Mouse (Mus musculus) left cerebral cortex, postnatal 10 days (tissue): ENCODE data around the gene Cacna1h. TPM values are rescaled to one million over a fixed set of nuclear protein-coding genes. Genes with fewer than 3 reads are reported as not detected.

Experiments used
- DNase-seq, 2 experiments: peaks; one replicate each; pipeline ENCODE4 v3.0.0; 2021 to 2022; ENCODE audit warnings: low spot score in 2 of 2, mixed read lengths in 1 of 2; ENCODE audit errors: extremely low spot score in 1 of 2
- intact Hi-C: fragments of 180-260 bp; cut with DNase I; formaldehyde crosslinking; loops from one replicate; pipeline ENCODE4 v1.15.1; 2025
- total RNA-seq, 2 experiments: library from RNA; stranded (reverse); gene quantifications; 2 replicates each; pipeline ENCODE4 v1.2.3; 2021

The Cacna1h gene
- total RNA-seq, 2 experiments from 2014 or later = 53.7 to 62.9 TPM

GRCm38 (mm10) chr17:25414917-25415316, 18.7 kb downstream of the Cacna1h start:
- intact Hi-C loops = no loop called here

GRCm38 (mm10) chr17:25414209-25414608, 19.4 kb downstream of the Cacna1h start:
- intact Hi-C loops = no loop called here
- DNase-seq = no peak

More at GRCm38 (mm10) chr17:25414917-25415316, 18.7 kb downstream of the Cacna1h start:
- DNase-seq = no peak

- intact Hi-C loops = no loop called here
- DNase-seq = no peak
Observed at GRCm38 (mm10) chr17:25411251-25411650, 22.3 kb downstream of the Cacna1h start.

GRCm38 (mm10) chr17:25410786-25411185, 22.8 kb downstream of the Cacna1h start:
- DNase-seq = no peak
- intact Hi-C loops = no loop called here

- intact Hi-C loops = no loop called here
- no peak for DNase-seq
Observed at GRCm38 (mm10) chr17:25410180-25410579, 23.4 kb downstream of the Cacna1h start.

- intact Hi-C loops = no loop called here
- DNase-seq = no peak
Observed at GRCm38 (mm10) chr17:25409621-25410020, 24.0 kb downstream of the Cacna1h start.

GRCm38 (mm10) chr17:25408302-25408999, 25.1 kb downstream of the Cacna1h start:
- intact Hi-C loops = no loop called here
- DNase-seq = no peak

- peak; percentile 51 to 58 for DNase-seq
- intact Hi-C loops = no loop called here
Observed at GRCm38 (mm10) chr17:25407352-25407751, 26.2 kb downstream of the Cacna1h start.

- DNase-seq = peak in 1 of 2 experiments; percentile 74
- intact Hi-C loops = no loop called here
Observed at GRCm38 (mm10) chr17:25406011-25406441, 27.6 kb downstream of the Cacna1h start.

- intact Hi-C loops = no loop called here
- DNase-seq = no peak
Observed at GRCm38 (mm10) chr17:25405224-25405895, 28.2 kb downstream of the Cacna1h start.

- no peak for DNase-seq
- intact Hi-C loops = no loop called here
Observed at GRCm38 (mm10) chr17:25404190-25404589, 29.4 kb downstream of the Cacna1h start.

- no peak for DNase-seq
- intact Hi-C loops = no loop called here
Observed at GRCm38 (mm10) chr17:25402224-25402623, 31.4 kb downstream of the Cacna1h start.

GRCm38 (mm10) chr17:25401491-25401890, 32.1 kb downstream of the Cacna1h start:
- intact Hi-C loops = no loop called here
- no peak for DNase-seq

GRCm38 (mm10) chr17:25400443-25400842, 33.1 kb downstream of the Cacna1h start:
- intact Hi-C loops = no loop called here
- DNase-seq = no peak

- intact Hi-C loops = loop anchor here (1.0 kb wide), 1 partner anchor 72 kb away; no protein-coding TSS in a partner anchor
Observed at GRCm38 (mm10) chr17:25398520-25398838, 35.1 kb downstream of the Cacna1h start.

GRCm38 (mm10) chr17:25397804-25398519, 35.6 kb downstream of the Cacna1h start:
- intact Hi-C loops = loop anchor here (1.0 kb wide), 1 partner anchor 72 kb away; no protein-coding TSS in a partner anchor
- DNase-seq = peak; percentile 71 to 83

More at GRCm38 (mm10) chr17:25398520-25398838, 35.1 kb downstream of the Cacna1h start:
- no peak for DNase-seq

- intact Hi-C loops = no loop called here
- DNase-seq = no peak
Observed at GRCm38 (mm10) chr17:25394526-25394925, 39.1 kb downstream of the Cacna1h start.

GRCm38 (mm10) chr17:25374011-25374410, 59.6 kb downstream of the Cacna1h start:
- intact Hi-C loops = no loop called here

GRCm38 (mm10) chr17:25372491-25372890, 61.1 kb downstream of the Cacna1h start:
- DNase-seq = no peak
- intact Hi-C loops = no loop called here

More at GRCm38 (mm10) chr17:25374011-25374410, 59.6 kb downstream of the Cacna1h start:
- peak; percentile 26 to 66 for DNase-seq
